In genomic region chr5:106088478-106089185, GRCm38 (mm10) we compare ENCODE assay signal across 13 mouse cellular contexts.
DNase-seq lines count a peak whose midpoint lies in the region; ATAC-seq and TF ChIP-seq lines count a peak whose summit lies in the region.
"Had no signal": no experiment of that assay in that cellular context is flagged by ENCODE, and none has a peak within 500 bp of the region (broad histone marks: within the 10 kb centered on the region; RNA-seq: fewer than 3 reads in every experiment).

No protein-coding gene starts in this region.

- peak; percentile 21; the same call in 1 of the 2 replicates for TF ChIP-seq CTCF in hindbrain, postnatal 0 days (IDR thresholded peaks at IDR 0.05; ENCODE audit: low read depth)
- no peak for TF ChIP-seq CTCF in intestine, postnatal 0 days (IDR thresholded peaks at IDR 0.05; ENCODE audit: low read depth)

- no peak overlapping the region for H3K9ac ChIP-seq in hindbrain, postnatal 0 days (replicated peaks; ENCODE audit: low read length)
- no peak overlapping the region for H3K9ac ChIP-seq in ES-E14 (ENCODE audit: insufficient read depth, low read depth, low read length, poor library complexity, severe bottlenecking)
- H3K9ac ChIP-seq in intestine, postnatal 0 days (ENCODE audit: low read depth, low read length) = no peak overlapping the region
- H3K9ac ChIP-seq: limb, embryonic 15.5 days had no signal

- H3K4me2 ChIP-seq in hindbrain, postnatal 0 days (ENCODE audit: low read depth, low read length) = no peak overlapping the region
- no peak overlapping the region for H3K4me2 ChIP-seq in intestine, postnatal 0 days (replicated peaks; ENCODE audit: low read depth)
- H3K4me2 ChIP-seq: limb, embryonic 15.5 days had no signal

- no peak overlapping the region for H3K4me3 ChIP-seq in hindbrain, postnatal 0 days (ENCODE audit: low read length)
- H3K4me3 ChIP-seq in hindbrain, embryonic 10.5 days = no peak overlapping the region
- H3K4me3 ChIP-seq in ES-E14 (ENCODE audit: insufficient read depth in 1 of 2, low read depth in 1 of 2, low read length in 2 of 2, poor library complexity in 1 of 2, severe bottlenecking in 1 of 2) = no peak overlapping the region
- H3K4me3 ChIP-seq in intestine, postnatal 0 days (ENCODE audit: low read depth, low read length) = no peak overlapping the region
- H3K4me3 ChIP-seq: limb, embryonic 15.5 days had no signal

- no peaks in the 10 kb centered on the region for H3K36me3 ChIP-seq in hindbrain, postnatal 0 days (ENCODE audit: insufficient read depth, low read length)
- H3K36me3 ChIP-seq in hindbrain, embryonic 10.5 days = no peaks in the 10 kb centered on the region
- H3K36me3 ChIP-seq in ES-E14 (ENCODE audit: control insufficient read depth, insufficient read depth, low read length, poor library complexity, severe bottlenecking) = no peaks in the 10 kb centered on the region
- H3K36me3 ChIP-seq in intestine, postnatal 0 days (ENCODE audit: control insufficient read depth, insufficient read depth) = no peaks in the 10 kb centered on the region
- H3K36me3 ChIP-seq: limb, embryonic 15.5 days had no signal

- ATAC-seq in hindbrain, postnatal 0 days = no peak
- no peak for ATAC-seq in intestine, postnatal 0 days
- ATAC-seq: activated CD4-positive, CD25-positive, alpha-beta regulatory T cell, adult 4 months had no signal

- in situ Hi-C loops in ES-E14 (cut with MboI; ENCODE audit: low sequenced_read_pairs in 2 of 2, unreplicated experiment in 2 of 2) = no loop called here

- H3K27ac ChIP-seq in hindbrain, postnatal 0 days = no peak overlapping the region
- H3K27ac ChIP-seq in hindbrain, embryonic 10.5 days = no peak overlapping the region
- no peak overlapping the region for H3K27ac ChIP-seq in ES-E14 (ENCODE audit: insufficient read depth, low read depth, low read length, poor library complexity, severe bottlenecking)
- H3K27ac ChIP-seq in intestine, postnatal 0 days (ENCODE audit: low read depth, low read length) = no peak overlapping the region
- H3K27ac ChIP-seq: limb, embryonic 15.5 days had no signal

- 0 out of 2 replicates have a peak, but pooled peaks cover 4% of the 10 kb centered on the region for H3K9me3 ChIP-seq in hindbrain, postnatal 0 days (ENCODE audit: low read length)
- H3K9me3 ChIP-seq in hindbrain, embryonic 10.5 days = peaks cover 9% of the 10 kb centered on the region
- no peaks in the 10 kb centered on the region for H3K9me3 ChIP-seq in ES-E14 (ENCODE audit: control insufficient read depth, insufficient read depth, low read depth, low read length)
- H3K9me3 ChIP-seq in intestine, postnatal 0 days (ENCODE audit: control insufficient read depth) = no peaks in the 10 kb centered on the region
- H3K9me3 ChIP-seq: limb, embryonic 15.5 days had no signal

- WGBS in hindbrain, postnatal 0 days = 52% methylated on average over 5 of the region's 5 CpGs
- WGBS in hindbrain, embryonic 10.5 days = 78% methylated on average over 5 of the region's 5 CpGs
- WGBS in intestine, postnatal 0 days = 88% methylated on average over 5 of the region's 5 CpGs

- DNase-seq in hindbrain, postnatal 0 days (ENCODE audit: low spot score) = no peak
- no peak for DNase-seq in hindbrain, embryonic 10.5 days (ENCODE audit: low spot score)
- DNase-seq in 416B (ENCODE audit: low read depth) (peak; percentile 7), ES-E14 (ENCODE audit: low read depth, low spot score) (no peak)
- peak; percentile 47 for DNase-seq in cerebellum, adult 9-11 months
- no peak for DNase-seq in adrenal gland, postnatal 4 days (ENCODE audit: low spot score in 2 of 2)
- no peak for DNase-seq in spleen, postnatal 10 days (ENCODE audit: low spot score in 2 of 2)
- DNase-seq: embryo, embryonic 11 days; kidney, postnatal 10 days; lung, postnatal 10 days had no signal

- no peaks in the 10 kb centered on the region for H3K27me3 ChIP-seq in hindbrain, postnatal 0 days (ENCODE audit: insufficient read depth, low read length)
- no peaks in the 10 kb centered on the region for H3K27me3 ChIP-seq in hindbrain, embryonic 10.5 days (ENCODE audit: insufficient read depth, poor library complexity, severe bottlenecking)
- no peaks in the 10 kb centered on the region for H3K27me3 ChIP-seq in intestine, postnatal 0 days (replicated peaks; ENCODE audit: control insufficient read depth, insufficient read depth, low read length)
- H3K27me3 ChIP-seq: limb, embryonic 15.5 days had no signal

- no peaks in the 10 kb centered on the region for H3K4me1 ChIP-seq in hindbrain, postnatal 0 days (ENCODE audit: insufficient read depth, low read length)
- H3K4me1 ChIP-seq in hindbrain, embryonic 10.5 days (replicated peaks) = no peaks in the 10 kb centered on the region
- no peaks in the 10 kb centered on the region for H3K4me1 ChIP-seq in ES-E14 (ENCODE audit: control insufficient read depth in 2 of 2, insufficient read depth in 2 of 2, low read length in 2 of 2, poor library complexity in 1 of 2)
- no peaks in the 10 kb centered on the region for H3K4me1 ChIP-seq in intestine, postnatal 0 days (replicated peaks; ENCODE audit: control insufficient read depth, insufficient read depth, low read length)
- H3K4me1 ChIP-seq: limb, embryonic 15.5 days had no signal

TF ChIP-seq in ES-E14, 5 proteins besides CTCF, POLR2A, EP300 and RAD21:
- no peak for TF ChIP-seq ZNF384 (IDR thresholded peaks at IDR 0.05; ENCODE audit: low read depth, low read length)
- no peak for TF ChIP-seq CHD2 (IDR thresholded peaks at IDR 0.05; ENCODE audit: low read depth, low read length)
- no peak for TF ChIP-seq HCFC1 (IDR thresholded peaks at IDR 0.05; ENCODE audit: borderline replicate concordance, insufficient read depth, low read length)
- peak; percentile 71; the same call in 1 of the 2 replicates for TF ChIP-seq ZC3H11A (IDR thresholded peaks at IDR 0.05; ENCODE audit: borderline replicate concordance, low read depth, low read length)

Comparison
In these comparisons a context has a peak if more than half of its experiments do, and no peak if none do; other contexts are left out.
1. DNase-seq: peak in 416B (single experiment) and cerebellum, adult 9-11 months (single experiment); none in hindbrain, postnatal 0 days (single experiment), hindbrain, embryonic 10.5 days (single experiment), ES-E14 (single experiment), adrenal gland, postnatal 4 days (0 of 2) and spleen, postnatal 10 days (0 of 2).